Mouse (Mus musculus): Measurements from ENCODE around the gene 1110032A03Rik.

Gene 1110032A03Rik

DNA sequence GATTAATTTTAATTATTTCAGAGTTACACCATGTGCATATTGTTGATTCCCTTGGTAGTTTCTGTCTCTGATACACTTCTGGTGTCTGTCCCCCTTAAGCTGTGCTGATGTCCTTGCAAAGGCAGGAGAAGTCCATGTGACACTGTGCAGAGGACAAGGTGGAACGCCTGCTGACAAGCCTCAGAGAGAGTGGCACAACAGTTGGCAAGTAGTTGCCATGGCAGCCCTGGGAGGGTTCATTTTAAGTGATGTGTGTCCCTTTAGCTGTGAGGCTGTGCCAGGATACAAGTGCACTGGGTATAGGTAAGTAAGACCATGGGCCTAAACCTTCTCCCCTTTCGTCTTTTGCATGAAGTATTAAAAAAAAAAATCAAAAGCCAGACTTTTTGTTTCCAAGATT, 5.3 kb downstream of the 1110032A03Rik start:
- no peak for DNase-seq (ENCODE audit: low spot score)

- DNase-seq (ENCODE audit: low spot score): peak; percentile 96
Observed at GRCm38 (mm10) chr9:50768107-50769002, 7.0 kb downstream of the 1110032A03Rik start, which contains the start of gene Fdxacb1. Gene Fdxacb1 (plus strand): TSS chr9:50768236.

- peak; percentile 21 for DNase-seq (ENCODE audit: low spot score)
Observed at GRCm38 (mm10) chr9:50767531-50768106, 7.7 kb downstream of the 1110032A03Rik start.

- no peak for DNase-seq (ENCODE audit: low spot score)
Observed at GRCm38 (mm10) chr9:50763331-50763730, 12.0 kb downstream of the 1110032A03Rik start.

DNA sequence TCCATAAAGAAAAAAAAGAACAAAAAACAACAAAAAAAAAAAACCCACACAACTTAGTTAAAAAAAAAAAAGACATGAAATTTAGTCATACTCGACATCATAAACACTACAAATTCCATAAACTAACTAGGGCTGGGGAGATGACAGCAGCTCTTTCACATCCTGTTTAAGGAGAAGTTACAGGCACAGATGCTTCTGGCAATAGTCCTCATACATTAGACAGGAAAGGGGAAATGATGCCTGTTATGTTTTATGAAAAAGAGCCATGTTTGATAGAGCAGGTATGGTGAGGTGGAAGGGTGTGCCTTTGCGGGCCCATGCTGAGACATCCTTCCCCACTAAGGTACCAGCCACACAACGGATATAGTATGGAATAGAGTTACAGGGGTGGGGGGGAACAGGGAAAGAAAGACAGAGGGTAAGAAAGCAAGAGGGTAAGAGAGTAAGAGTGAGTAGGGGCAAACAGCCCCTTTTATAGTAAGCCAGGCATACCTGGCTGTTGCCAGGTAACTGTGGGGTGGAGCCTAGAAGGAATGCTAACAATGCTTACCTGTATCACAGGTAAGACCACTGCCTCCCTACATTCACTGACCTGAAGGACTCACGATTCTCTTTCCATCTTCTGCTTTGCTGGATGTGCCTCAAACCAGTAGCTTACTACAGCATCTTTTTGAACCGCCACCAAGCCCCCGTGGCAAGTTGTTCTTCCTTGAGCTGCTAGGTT, 13.6 kb downstream of the 1110032A03Rik start:
- DNase-seq (ENCODE audit: low spot score): no peak

DNA sequence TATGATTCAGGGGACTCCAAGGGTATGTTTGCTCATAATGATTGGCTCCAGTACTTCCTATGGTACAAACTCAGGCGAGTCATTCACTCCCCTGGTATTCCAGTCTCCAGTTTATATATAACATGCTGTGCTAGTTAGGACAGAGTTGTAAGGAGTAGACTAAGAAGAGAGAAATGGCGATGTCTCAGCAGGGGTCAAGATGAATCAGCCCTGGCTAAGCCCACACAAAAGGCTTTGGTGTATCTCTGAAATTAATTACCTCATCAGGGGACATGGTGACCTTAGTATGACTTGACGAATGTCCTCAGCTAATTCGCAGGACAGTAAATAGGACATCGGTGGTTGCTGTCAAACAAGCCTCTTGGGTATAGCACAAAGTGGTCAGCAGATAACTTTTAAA, 18.6 kb downstream of the 1110032A03Rik start:
- no peak for DNase-seq (ENCODE audit: low spot score)

DNA sequence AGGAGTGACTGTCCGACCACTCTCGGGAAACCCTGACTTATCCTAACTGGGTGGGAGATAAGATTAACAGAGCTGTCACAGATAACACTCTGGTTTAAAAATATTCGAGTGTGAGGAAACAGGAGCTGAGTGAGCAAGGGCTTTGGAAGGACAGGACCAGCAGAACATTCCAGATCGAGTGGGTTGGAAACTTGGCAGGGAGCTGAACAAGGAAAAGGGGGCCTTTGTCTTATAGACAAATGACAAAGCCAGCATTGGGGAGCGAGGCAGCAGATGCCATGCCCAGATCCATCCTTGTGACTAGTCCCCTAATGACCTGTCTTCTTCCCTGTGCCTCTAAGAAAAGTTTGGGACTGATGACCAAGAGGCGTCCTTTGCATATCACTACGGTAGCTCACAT, 21.4 kb downstream of the 1110032A03Rik start:
- DNase-seq (ENCODE audit: low spot score): no peak

DNA sequence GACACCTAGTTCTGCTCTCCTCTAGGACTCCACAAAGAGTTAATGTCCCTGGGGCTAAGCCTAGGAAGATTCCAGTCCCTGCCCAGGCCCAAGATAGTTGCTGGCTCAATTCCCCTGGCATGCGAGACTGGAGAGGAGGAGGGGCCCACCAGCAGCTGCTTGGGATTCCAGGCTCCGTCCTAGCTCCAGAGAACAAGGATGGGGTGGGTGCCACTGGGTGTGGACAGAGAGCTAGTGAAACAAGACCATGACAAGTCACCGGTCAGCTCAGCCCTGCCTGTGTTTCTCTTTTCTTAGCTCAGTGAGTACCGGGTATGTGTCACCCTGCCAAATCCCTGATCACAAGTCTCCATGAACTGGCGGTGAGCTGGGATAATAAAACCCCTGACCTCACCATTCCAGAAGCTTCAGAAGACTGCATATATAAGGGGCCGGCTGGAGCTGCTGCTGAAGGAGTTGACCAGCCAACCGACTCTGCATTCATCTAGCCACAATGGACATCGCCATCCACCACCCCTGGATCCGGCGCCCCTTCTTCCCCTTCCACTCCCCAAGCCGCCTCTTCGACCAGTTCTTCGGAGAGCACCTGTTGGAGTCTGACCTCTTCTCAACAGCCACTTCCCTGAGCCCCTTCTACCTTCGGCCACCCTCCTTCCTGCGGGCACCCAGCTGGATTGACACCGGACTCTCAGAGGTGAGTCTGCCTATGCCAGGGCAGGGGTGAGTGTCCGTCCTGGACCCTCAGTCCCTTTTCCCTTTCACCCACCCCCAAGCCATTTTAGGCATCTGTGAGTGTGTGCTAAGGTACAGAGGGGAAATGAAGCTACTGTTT, 22.3 kb downstream of the 1110032A03Rik start:
- no peak for DNase-seq (ENCODE audit: low spot score)

GRCm38 (mm10) chr9:50752054-50752602, 23.2 kb downstream of the 1110032A03Rik start, which contains the start of gene Hspb2:
Gene Hspb2 (minus strand): TSS chr9:50752354.
- no peak for DNase-seq (ENCODE audit: low spot score)

DNA sequence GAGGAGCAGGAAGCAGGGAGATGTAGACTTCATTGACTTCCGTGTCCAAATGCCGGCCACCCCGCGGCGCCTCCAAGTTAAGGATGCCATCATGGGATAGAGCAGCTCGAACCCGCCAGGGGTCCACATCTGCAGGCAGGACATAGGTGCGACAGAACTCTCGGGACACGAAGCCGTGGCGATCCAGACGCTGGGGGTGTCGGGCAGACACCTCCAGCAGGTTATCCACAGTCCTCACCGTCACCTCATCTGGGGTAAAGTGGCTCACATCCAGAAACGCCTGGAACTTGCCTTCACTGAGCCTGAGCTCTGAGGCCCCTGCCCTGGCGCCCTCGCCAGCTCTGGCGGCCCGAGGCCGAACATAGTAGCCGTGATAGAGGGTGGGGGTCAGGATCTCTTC, 24.0 kb downstream of the 1110032A03Rik start, which contains the start of gene Cryab:
Cryab (plus strand) TSS at position 3 of the 400 bp plus-strand sequence.
- no peak for DNase-seq (ENCODE audit: low spot score)

- no peak for DNase-seq (ENCODE audit: low spot score)
Observed at GRCm38 (mm10) chr9:50750706-50751105, 24.6 kb downstream of the 1110032A03Rik start.

DNA sequence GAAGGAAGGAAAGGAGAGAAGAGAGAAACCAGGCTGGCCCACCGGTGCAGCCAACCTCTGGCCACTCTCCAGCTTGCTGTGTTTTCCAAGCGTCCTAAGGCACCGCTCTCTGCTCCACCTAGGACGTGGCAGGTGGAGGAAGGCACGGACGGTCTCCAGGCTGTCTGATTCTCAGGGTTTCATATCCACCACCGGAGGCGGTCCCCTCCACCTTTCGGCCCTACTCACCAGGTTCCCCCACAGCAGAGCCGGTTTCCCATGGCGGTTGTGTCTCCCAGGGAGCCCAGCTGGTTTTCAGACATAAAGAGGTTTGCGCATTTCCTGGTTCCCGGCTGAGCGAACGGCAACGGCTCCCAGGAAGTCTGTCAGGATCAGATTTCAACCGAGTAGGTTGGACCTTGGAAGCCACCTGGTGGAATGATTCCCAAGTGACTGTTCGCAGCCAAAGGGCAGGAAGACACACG, 29.1 kb downstream of the 1110032A03Rik start, which contains the start of gene 2310030G06Rik:
2310030G06Rik (minus strand) TSS at position 323 of the 464 bp plus-strand sequence.
- DNase-seq (ENCODE audit: low spot score): no peak

DNA sequence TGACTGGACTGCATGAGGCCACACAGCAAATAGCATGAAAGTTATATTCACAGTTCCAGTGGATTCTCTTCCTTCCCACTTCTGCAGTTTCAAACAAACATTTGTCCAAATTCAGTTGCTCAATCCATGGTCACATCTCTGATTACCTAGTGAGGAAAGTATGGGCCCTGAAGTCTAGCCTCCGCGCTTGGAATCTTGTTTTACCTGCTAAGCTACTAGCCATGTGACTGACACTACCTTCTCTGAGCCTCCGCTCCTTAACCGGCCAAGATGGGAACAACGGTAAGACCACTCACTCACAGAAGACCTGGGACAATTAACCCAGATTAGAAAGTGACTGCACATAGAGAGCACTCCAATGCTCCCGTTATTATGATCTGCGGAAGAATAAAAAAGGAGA, 29.5 kb downstream of the 1110032A03Rik start:
- no peak for DNase-seq (ENCODE audit: low spot score)

DNA sequence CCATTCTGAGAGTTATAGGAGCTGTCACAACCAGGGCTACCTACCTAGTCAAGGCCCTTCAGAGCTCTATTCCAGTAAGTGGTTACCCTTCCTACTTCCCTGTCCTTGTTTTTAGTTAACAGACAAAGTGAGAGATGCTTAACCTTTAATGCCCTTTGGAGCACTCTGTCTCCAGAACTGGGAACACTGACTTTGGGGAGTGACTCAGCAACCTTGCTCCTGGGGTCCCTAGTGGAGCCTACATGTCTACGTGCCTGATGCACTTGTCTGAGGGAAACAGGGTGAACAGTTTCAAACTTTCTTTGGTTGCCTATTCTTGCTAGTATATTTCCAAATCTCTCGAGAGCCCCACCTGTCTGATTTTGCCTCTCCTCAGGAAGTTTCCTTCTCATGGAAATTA, 32.6 kb downstream of the 1110032A03Rik start:
- DNase-seq (ENCODE audit: low spot score): no peak

DNA sequence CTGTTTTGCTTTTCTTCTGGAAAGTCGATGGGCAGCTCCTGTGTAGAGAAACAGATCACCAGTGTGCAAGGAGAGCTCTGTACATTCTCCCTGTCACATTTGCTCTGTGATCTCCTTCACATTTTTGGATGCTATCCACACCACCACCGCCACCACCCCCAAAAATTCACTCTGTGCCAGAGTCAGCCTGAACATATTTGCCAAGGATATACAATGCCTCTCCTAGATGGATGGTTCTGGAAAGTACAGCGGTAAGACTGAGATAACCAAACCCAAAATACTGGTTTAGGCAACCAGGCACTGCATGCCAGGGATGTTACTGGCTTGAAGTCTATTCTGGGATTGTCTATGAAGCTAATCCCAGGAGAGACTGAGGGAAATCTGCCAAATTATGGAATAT, 33.1 kb downstream of the 1110032A03Rik start:
- DNase-seq (ENCODE audit: low spot score): no peak

GRCm38 (mm10) chr9:50740867-50741784, 34.2 kb downstream of the 1110032A03Rik start:
- DNase-seq (ENCODE audit: low spot score): no peak

GRCm38 (mm10) chr9:50738914-50739870, 36.1 kb downstream of the 1110032A03Rik start, which contains the start of gene Dixdc1:
Gene Dixdc1 (minus strand): TSS chr9:50739517.
- DNase-seq (ENCODE audit: low spot score): peak; percentile 80

DNA sequence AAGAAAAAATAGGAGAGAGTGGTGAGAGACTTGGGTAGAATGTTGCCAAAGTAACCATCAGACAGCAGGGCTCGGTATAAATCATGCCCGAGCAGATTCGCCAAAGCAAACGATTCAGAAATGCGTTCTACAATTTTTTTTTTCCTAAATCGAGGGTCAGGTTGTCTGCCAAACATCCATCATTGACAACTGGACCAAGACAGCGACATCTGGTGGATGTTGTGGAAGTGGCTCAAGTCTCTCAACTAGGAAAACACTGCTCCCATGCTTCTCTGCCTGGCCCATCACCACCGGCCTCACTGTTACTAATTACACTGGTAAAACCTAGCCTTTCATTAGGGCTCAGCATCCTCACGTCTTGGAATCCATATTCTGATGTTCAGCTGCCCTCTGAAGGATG, 40.3 kb downstream of the 1110032A03Rik start:
- DNase-seq (ENCODE audit: low spot score): peak; percentile 26

GRCm38 (mm10) chr9:50732560-50732959, 42.8 kb downstream of the 1110032A03Rik start:
- DNase-seq (ENCODE audit: low spot score): no peak

Data from c-Kit-positive CD71-positive TER-119-positive erythroid progenitor cells, embryonic 14.5 days (primary cell).